34 mouse cellular contexts compared by ENCODE assay signal in genomic region chr17:34569919-34570318, GRCm38 (mm10).
"Had no signal": no experiment of that assay in that cellular context is flagged by ENCODE, and none has a peak within 500 bp of the region (broad histone marks: within the 10 kb centered on the region; RNA-seq: fewer than 3 reads in every experiment).

No protein-coding gene starts in this region.

- ATAC-seq: hindbrain, embryonic 16.5 days; hindbrain, postnatal 0 days; inflammation-experienced regulatory T-cells, adult 6 months; intestine, embryonic 15.5 days; intestine, embryonic 16.5 days; intestine, postnatal 0 days had no signal

- H3K9ac ChIP-seq: heart, embryonic 12.5 days; heart, embryonic 13.5 days; heart, embryonic 15.5 days; hindbrain, embryonic 12.5 days; hindbrain, embryonic 13.5 days; hindbrain, embryonic 14.5 days; hindbrain, embryonic 15.5 days; intestine, embryonic 15.5 days had no signal

- DNase-seq: heart, postnatal 10 days; heart, postnatal 14 days; heart, postnatal 36 days; heart, postnatal 4 days; kidney, adult 11 months; kidney, adult 18-20 months; kidney, adult 2 months; kidney, adult 8-10 months; kidney, adult 9 months; kidney, postnatal 10 days; kidney, postnatal 14 days; kidney, postnatal 25 days; kidney, postnatal 36 days; kidney, postnatal 4 days; layer of hippocampus, adult 9-11 months; layer of hippocampus, postnatal 36 days had no signal

- H3K4me3 ChIP-seq: heart, embryonic 10.5 days; heart, embryonic 12.5 days; heart, embryonic 13.5 days; heart, embryonic 15.5 days; hindbrain, embryonic 10.5 days; hindbrain, embryonic 12.5 days; hindbrain, embryonic 13.5 days; hindbrain, embryonic 15.5 days; intestine, embryonic 15.5 days; layer of hippocampus, adult 2 months; left cerebral cortex, adult 2 months had no signal

- H3K27ac ChIP-seq: heart, embryonic 10.5 days; heart, embryonic 13.5 days; heart, embryonic 15.5 days; hindbrain, embryonic 10.5 days; hindbrain, embryonic 12.5 days; hindbrain, embryonic 13.5 days; hindbrain, embryonic 14.5 days; hindbrain, embryonic 15.5 days; hindbrain, postnatal 0 days; intestine, embryonic 15.5 days; layer of hippocampus, adult 2 months; left cerebral cortex, adult 2 months had no signal

- H3K36me3 ChIP-seq: heart, embryonic 15.5 days; hindbrain, embryonic 10.5 days; hindbrain, embryonic 12.5 days; hindbrain, embryonic 13.5 days; hindbrain, embryonic 15.5 days; intestine, embryonic 15.5 days had no signal

- H3K27me3 ChIP-seq: hindbrain, embryonic 15.5 days; intestine, embryonic 15.5 days had no signal

- H3K9me3 ChIP-seq: heart, embryonic 13.5 days; heart, embryonic 15.5 days; hindbrain, embryonic 10.5 days; hindbrain, embryonic 12.5 days; hindbrain, embryonic 13.5 days; hindbrain, embryonic 15.5 days; intestine, embryonic 15.5 days had no signal

- H3K4me1 ChIP-seq: hindbrain, embryonic 13.5 days; hindbrain, embryonic 15.5 days had no signal

- H3K4me2 ChIP-seq: heart, embryonic 11.5 days; heart, embryonic 12.5 days; heart, embryonic 13.5 days; heart, embryonic 15.5 days; hindbrain, embryonic 12.5 days; hindbrain, embryonic 13.5 days; hindbrain, embryonic 14.5 days; hindbrain, embryonic 15.5 days; intestine, embryonic 15.5 days had no signal
